Mouse (Mus musculus): ENCODE data around the gene Vezt.

Gene Vezt

DNA sequence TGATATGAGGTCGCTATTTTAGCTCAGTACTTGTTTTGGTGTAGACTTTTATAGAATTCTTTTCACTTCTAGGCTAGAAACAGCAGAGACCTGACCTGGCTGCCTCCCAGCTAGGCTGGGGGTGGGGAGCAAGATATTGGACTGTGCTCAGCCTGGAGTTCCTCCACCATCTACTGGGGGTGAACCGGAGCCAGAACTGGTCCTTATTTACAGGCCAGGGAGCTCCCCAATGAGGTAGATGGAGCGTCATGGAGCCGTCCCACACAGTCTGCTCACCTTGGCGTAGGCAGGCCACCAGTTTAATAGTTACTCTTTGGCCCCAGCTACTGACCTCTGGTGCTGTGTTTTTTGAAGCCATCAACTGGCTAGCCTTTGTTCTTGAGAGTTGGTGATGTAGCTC, 33.1 kb upstream of the Vezt start:
- Histone ChIP-seq H3K27me3 (ENCODE audit: insufficient read depth, low read length) (no peaks in the 10 kb centered on the region), H3K4me3 (replicated peaks; ENCODE audit: low read length) (no peak overlapping the region), H3K4me1 (replicated peaks; ENCODE audit: low read depth, low read length) (no peaks in the 10 kb centered on the region), H3K36me3 (ENCODE audit: insufficient read depth, low read length) (no peaks in the 10 kb centered on the region), H3K9me3 (ENCODE audit: low read length) (no peaks in the 10 kb centered on the region)
- no peak for TF ChIP-seq NANOG (IDR thresholded peaks at IDR 0.05; ENCODE audit: borderline replicate concordance, low read length)
- TF ChIP-seq CTCF (conservative IDR thresholded peaks at IDR 0.05; ENCODE audit: low read length): no peak
- TF ChIP-seq POU5F1 (IDR thresholded peaks at IDR 0.05; ENCODE audit: borderline replicate concordance, low read length): no peak

DNA sequence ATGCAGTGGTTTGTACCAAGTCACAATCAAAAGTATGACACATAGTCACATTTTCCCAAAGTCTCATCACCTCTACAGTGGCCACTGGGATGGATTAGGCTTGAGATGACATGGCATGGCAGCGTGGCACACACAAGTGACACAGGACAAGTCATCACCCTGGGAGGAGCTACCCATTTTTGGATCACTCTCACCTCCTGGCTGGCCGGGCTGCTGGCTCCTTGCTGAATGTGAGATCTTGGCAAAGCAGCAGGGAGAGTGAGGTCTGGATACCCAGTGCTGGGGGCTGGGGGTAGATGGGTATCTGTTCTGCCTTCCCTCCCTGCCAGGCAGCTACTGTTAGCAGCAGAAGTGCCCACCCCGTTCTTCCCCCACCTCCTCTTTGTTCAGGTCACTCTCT, 31.3 kb upstream of the Vezt start:
- Histone ChIP-seq H3K9me3 (ENCODE audit: low read length) (no peaks in the 10 kb centered on the region), H3K27me3 (ENCODE audit: insufficient read depth, low read length) (no peaks in the 10 kb centered on the region), H3K4me3 (replicated peaks; ENCODE audit: low read length) (no peak overlapping the region), H3K36me3 (ENCODE audit: insufficient read depth, low read length) (no peaks in the 10 kb centered on the region), H3K4me1 (replicated peaks; ENCODE audit: low read depth, low read length) (no peaks in the 10 kb centered on the region)
- TF ChIP-seq CTCF (conservative IDR thresholded peaks at IDR 0.05; ENCODE audit: low read length) (no peak), NANOG (IDR thresholded peaks at IDR 0.05; ENCODE audit: borderline replicate concordance, low read length) (no peak), POU5F1 (IDR thresholded peaks at IDR 0.05; ENCODE audit: borderline replicate concordance, low read length) (no peak)

GRCm38 (mm10) chr10:94062357-94062756, 26.7 kb upstream of the Vezt start:
- Histone ChIP-seq H3K36me3 (ENCODE audit: insufficient read depth, low read length) (no peaks in the 10 kb centered on the region), H3K4me3 (replicated peaks; ENCODE audit: low read length) (no peak overlapping the region), H3K27me3 (ENCODE audit: insufficient read depth, low read length) (no peaks in the 10 kb centered on the region), H3K4me1 (replicated peaks; ENCODE audit: low read depth, low read length) (no peaks in the 10 kb centered on the region; the same call in 1 of the 2 replicates), H3K9me3 (ENCODE audit: low read length) (no peaks in the 10 kb centered on the region)
- TF ChIP-seq POU5F1 (IDR thresholded peaks at IDR 0.05; ENCODE audit: borderline replicate concordance, low read length) (no peak), CTCF (conservative IDR thresholded peaks at IDR 0.05; ENCODE audit: low read length) (no peak), NANOG (IDR thresholded peaks at IDR 0.05; ENCODE audit: borderline replicate concordance, low read length) (no peak)

GRCm38 (mm10) chr10:94060190-94060589, 24.6 kb upstream of the Vezt start:
- H3K36me3 ChIP-seq (ENCODE audit: insufficient read depth, low read length): no peaks in the 10 kb centered on the region

DNA sequence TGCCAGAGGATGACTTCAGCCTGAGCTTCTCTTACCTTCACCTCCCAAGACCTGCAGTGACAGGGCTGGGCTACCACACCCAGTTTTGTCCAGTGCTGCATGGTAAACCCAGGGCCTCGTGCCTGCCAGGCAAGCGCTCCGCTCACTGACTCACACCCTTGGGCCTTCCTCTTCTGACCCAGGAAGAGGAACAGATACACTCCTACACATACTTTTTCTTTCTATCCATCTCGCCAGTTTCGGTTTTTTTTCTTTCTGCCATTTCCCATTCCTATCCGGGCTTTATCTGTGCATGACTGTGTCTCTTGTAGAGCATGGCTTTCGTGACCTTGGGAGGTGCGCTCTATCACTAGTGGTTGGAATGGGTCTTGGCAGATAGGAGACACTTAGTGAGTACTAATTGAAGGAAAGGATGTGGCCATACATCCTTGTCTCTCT, 24.0 kb upstream of the Vezt start:
- Histone ChIP-seq H3K9me3 (ENCODE audit: low read length) (no peaks in the 10 kb centered on the region), H3K36me3 (ENCODE audit: insufficient read depth, low read length) (no peaks in the 10 kb centered on the region), H3K4me3 (replicated peaks; ENCODE audit: low read length) (no peak overlapping the region), H3K4me1 (replicated peaks; ENCODE audit: low read depth, low read length) (no peaks in the 10 kb centered on the region; the same call in 1 of the 2 replicates), H3K27me3 (ENCODE audit: insufficient read depth, low read length) (no peaks in the 10 kb centered on the region)
- TF ChIP-seq NANOG (IDR thresholded peaks at IDR 0.05; ENCODE audit: borderline replicate concordance, low read length) (no peak), CTCF (conservative IDR thresholded peaks at IDR 0.05; ENCODE audit: low read length) (no peak), POU5F1 (IDR thresholded peaks at IDR 0.05; ENCODE audit: borderline replicate concordance, low read length) (no peak)

More at GRCm38 (mm10) chr10:94060190-94060589, 24.6 kb upstream of the Vezt start:
- no peaks in the 10 kb centered on the region for H3K9me3 ChIP-seq (ENCODE audit: low read length)
- no peaks in the 10 kb centered on the region for H3K27me3 ChIP-seq (ENCODE audit: insufficient read depth, low read length)
- H3K4me3 ChIP-seq (replicated peaks; ENCODE audit: low read length): no peak overlapping the region
- no peaks in the 10 kb centered on the region; the same call in 1 of the 2 replicates for H3K4me1 ChIP-seq (replicated peaks; ENCODE audit: low read depth, low read length)
- no peak for TF ChIP-seq POU5F1 (IDR thresholded peaks at IDR 0.05; ENCODE audit: borderline replicate concordance, low read length)
- no peak for TF ChIP-seq CTCF (conservative IDR thresholded peaks at IDR 0.05; ENCODE audit: low read length)
- no peak for TF ChIP-seq NANOG (IDR thresholded peaks at IDR 0.05; ENCODE audit: borderline replicate concordance, low read length)

GRCm38 (mm10) chr10:94056487-94056886, 20.9 kb upstream of the Vezt start:
- no peaks in the 10 kb centered on the region for H3K9me3 ChIP-seq (ENCODE audit: low read length)
- no peaks in the 10 kb centered on the region; the same call in 1 of the 2 replicates for H3K4me1 ChIP-seq (replicated peaks; ENCODE audit: low read depth, low read length)
- H3K27me3 ChIP-seq (ENCODE audit: insufficient read depth, low read length): no peaks in the 10 kb centered on the region
- TF ChIP-seq NANOG (IDR thresholded peaks at IDR 0.05; ENCODE audit: borderline replicate concordance, low read length) (no peak), CTCF (conservative IDR thresholded peaks at IDR 0.05; ENCODE audit: low read length) (no peak), POU5F1 (IDR thresholded peaks at IDR 0.05; ENCODE audit: borderline replicate concordance, low read length) (no peak)
- H3K4me3 ChIP-seq (replicated peaks; ENCODE audit: low read length): no peak overlapping the region
- H3K36me3 ChIP-seq (ENCODE audit: insufficient read depth, low read length): no peaks in the 10 kb centered on the region

DNA sequence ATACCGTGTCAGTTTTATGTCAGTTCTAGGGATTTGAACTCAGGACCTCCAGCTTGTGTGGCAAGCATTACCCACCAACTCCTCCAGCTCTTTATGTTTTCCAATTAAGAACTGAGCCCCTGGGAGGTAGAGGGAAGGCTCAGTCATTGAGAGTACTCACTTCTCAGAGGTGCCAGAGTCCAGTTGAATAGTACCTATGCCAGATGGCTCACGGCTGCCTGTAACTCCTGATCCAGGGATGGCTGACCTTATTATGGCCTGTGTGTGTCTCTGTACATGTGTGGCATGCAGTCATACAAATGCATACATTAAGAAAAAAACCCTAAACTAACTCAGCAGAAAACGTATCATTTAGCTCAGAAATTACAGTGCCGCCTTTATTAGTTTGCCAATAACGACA, 15.1 kb upstream of the Vezt start:
- no peak overlapping the region for H3K4me3 ChIP-seq (replicated peaks; ENCODE audit: low read length)
- TF ChIP-seq CTCF (conservative IDR thresholded peaks at IDR 0.05; ENCODE audit: low read length): no peak
- TF ChIP-seq POU5F1 (IDR thresholded peaks at IDR 0.05; ENCODE audit: borderline replicate concordance, low read length): no peak
- TF ChIP-seq NANOG (IDR thresholded peaks at IDR 0.05; ENCODE audit: borderline replicate concordance, low read length): no peak
- no peaks in the 10 kb centered on the region for H3K27me3 ChIP-seq (ENCODE audit: insufficient read depth, low read length)
- H3K36me3 ChIP-seq (ENCODE audit: insufficient read depth, low read length): no peaks in the 10 kb centered on the region
- H3K9me3 ChIP-seq (ENCODE audit: low read length): no peaks in the 10 kb centered on the region
- H3K4me1 ChIP-seq (replicated peaks; ENCODE audit: low read depth, low read length): peaks cover 5% of the 10 kb centered on the region; the same call in 1 of the 2 replicates

DNA sequence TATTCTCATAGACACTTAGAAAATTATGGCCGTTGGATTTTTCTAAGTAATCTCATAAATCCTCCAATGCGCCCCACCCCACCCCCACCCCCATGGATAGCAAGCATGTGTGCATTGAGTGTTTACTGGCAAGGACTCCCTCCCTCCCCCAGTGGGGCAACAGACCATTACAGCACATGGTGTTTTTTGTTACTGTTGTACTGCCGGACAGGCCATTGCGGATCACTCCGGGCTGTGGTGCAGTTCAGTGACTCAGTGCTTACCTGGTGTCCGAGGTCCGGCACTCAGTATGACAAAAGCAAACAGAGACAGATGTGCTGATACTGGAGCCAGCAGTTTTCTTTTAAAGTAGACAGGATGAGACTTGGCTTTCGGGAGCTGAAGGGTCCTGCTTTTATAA, 13.5 kb upstream of the Vezt start:
- Histone ChIP-seq H3K27me3 (ENCODE audit: insufficient read depth, low read length) (no peaks in the 10 kb centered on the region), H3K9me3 (ENCODE audit: low read length) (no peaks in the 10 kb centered on the region), H3K36me3 (ENCODE audit: insufficient read depth, low read length) (no peaks in the 10 kb centered on the region), H3K4me3 (replicated peaks; ENCODE audit: low read length) (no peak overlapping the region), H3K4me1 (replicated peaks; ENCODE audit: low read depth, low read length) (peaks cover 19% of the 10 kb centered on the region)
- TF ChIP-seq CTCF (conservative IDR thresholded peaks at IDR 0.05; ENCODE audit: low read length) (no peak), NANOG (IDR thresholded peaks at IDR 0.05; ENCODE audit: borderline replicate concordance, low read length) (no peak), POU5F1 (IDR thresholded peaks at IDR 0.05; ENCODE audit: borderline replicate concordance, low read length) (no peak)

Measured in E14TG2a.4 (cell line).